8 mouse cellular contexts compared by ENCODE assay signal in genomic region chr5:120647814-120648491, GRCm38 (mm10). TPM values are rescaled to one million over a fixed set of nuclear protein-coding genes. Genes with fewer than 3 reads are reported as not detected.
DNase-seq lines count a peak whose midpoint lies in the region; ATAC-seq and TF ChIP-seq lines count a peak whose summit lies in the region.

No protein-coding gene starts in this region.

- TF ChIP-seq POLR2A in lung, adult 2 months (IDR thresholded peaks at IDR 0.05; ENCODE audit: borderline replicate concordance, extremely low read depth, low read depth, low read length) = no peak
- TF ChIP-seq POLR2A in heart, adult 2 months (IDR thresholded peaks at IDR 0.05; ENCODE audit: insufficient read depth, low read depth, low read length) = no peak

- 0 out of 2 replicates have a peak, but pooled peaks have one; percentile 4 for TF ChIP-seq CTCF in lung, embryonic 14.5 days (IDR thresholded peaks at IDR 0.05; ENCODE audit: low read depth)
- no peak for TF ChIP-seq CTCF in lung, adult 2 months (IDR thresholded peaks at IDR 0.05; ENCODE audit: insufficient read depth, low read length)
- peak; percentile 36 for TF ChIP-seq CTCF in stomach, postnatal 0 days (IDR thresholded peaks at IDR 0.05; ENCODE audit: low read depth)
- TF ChIP-seq CTCF in heart, adult 2 months (IDR thresholded peaks at IDR 0.05) = no peak

- no peaks in the 10 kb centered on the region for H3K9me3 ChIP-seq in forebrain, embryonic 15.5 days
- no peaks in the 10 kb centered on the region for H3K9me3 ChIP-seq in forebrain, embryonic 16.5 days (ENCODE audit: control insufficient read depth, low read length)
- H3K9me3 ChIP-seq in lung, embryonic 14.5 days (ENCODE audit: low read depth, low read length) = no peaks in the 10 kb centered on the region
- no peaks in the 10 kb centered on the region for H3K9me3 ChIP-seq in kidney, embryonic 16.5 days (ENCODE audit: low read length)
- no peaks in the 10 kb centered on the region for H3K9me3 ChIP-seq in stomach, postnatal 0 days (ENCODE audit: control insufficient read depth, low read length)

- intact Hi-C loops in heart, adult 2 months (cut with DNase I) = no loop called here

- peak overlapping the region; percentile 41 for H3K4me2 ChIP-seq in forebrain, embryonic 15.5 days (replicated peaks)
- H3K4me2 ChIP-seq in forebrain, embryonic 16.5 days (ENCODE audit: low read length) = no peak overlapping the region
- peak overlapping the region; percentile 57 for H3K4me2 ChIP-seq in lung, embryonic 14.5 days
- peak overlapping the region; percentile 63; the same call in 1 of the 2 replicates for H3K4me2 ChIP-seq in kidney, embryonic 16.5 days (replicated peaks; ENCODE audit: low read depth, low read length)
- H3K4me2 ChIP-seq in stomach, postnatal 0 days (replicated peaks; ENCODE audit: low read depth) = peak overlapping the region; percentile 54

- WGBS in forebrain, embryonic 15.5 days = 33% methylated on average over 12 of the region's 12 CpGs
- WGBS in forebrain, embryonic 16.5 days = 37% methylated on average over 12 of the region's 12 CpGs
- 30% methylated on average over 12 of the region's 12 CpGs for WGBS in lung, embryonic 14.5 days
- 24% methylated on average over 12 of the region's 12 CpGs for WGBS in lung, adult 2 months
- 23% methylated on average over 12 of the region's 12 CpGs for WGBS in kidney, embryonic 16.5 days
- WGBS in stomach, postnatal 0 days = 28% methylated on average over 12 of the region's 12 CpGs
- 21% methylated on average over 12 of the region's 12 CpGs for WGBS in heart, adult 2 months

- ATAC-seq in forebrain, embryonic 15.5 days (replicated peaks) = no peak
- ATAC-seq in forebrain, embryonic 16.5 days = no peak
- no peak for ATAC-seq in lung, embryonic 14.5 days (ENCODE audit: insufficient read depth)
- ATAC-seq in kidney, embryonic 16.5 days (ENCODE audit: low FRiP score, low TSS enrichment) = no peak
- ATAC-seq in stomach, postnatal 0 days (ENCODE audit: low FRiP score, low TSS enrichment) = no peak; the same call in 1 of the 2 replicates

- DNase-seq in lung, embryonic 14.5 days = no peak
- no peak for DNase-seq in lung, adult 2 months
- no peak for DNase-seq in stomach, postnatal 0 days (ENCODE audit: low spot score)
- no peak for DNase-seq in urinary bladder, postnatal 25 days (ENCODE audit: low spot score)
- no peak for DNase-seq in heart, adult 2 months

- peak overlapping the region; percentile 25; the same call in 1 of the 2 replicates for H3K9ac ChIP-seq in forebrain, embryonic 15.5 days (replicated peaks)
- H3K9ac ChIP-seq in forebrain, embryonic 16.5 days (replicated peaks; ENCODE audit: low read depth, low read length) = no peak overlapping the region
- no peak overlapping the region for H3K9ac ChIP-seq in lung, embryonic 14.5 days
- no peak overlapping the region for H3K9ac ChIP-seq in kidney, embryonic 16.5 days (replicated peaks; ENCODE audit: low read length)
- no peak overlapping the region for H3K9ac ChIP-seq in stomach, postnatal 0 days (ENCODE audit: low read length)
- H3K9ac ChIP-seq in heart, adult 2 months (ENCODE audit: low read depth, low read length) = no peak overlapping the region

- H3K36me3 ChIP-seq in forebrain, embryonic 15.5 days = no peaks in the 10 kb centered on the region
- H3K36me3 ChIP-seq in forebrain, embryonic 16.5 days (ENCODE audit: control insufficient read depth, insufficient read depth) = no peaks in the 10 kb centered on the region
- H3K36me3 ChIP-seq in lung, embryonic 14.5 days (ENCODE audit: insufficient read depth) = no peaks in the 10 kb centered on the region
- H3K36me3 ChIP-seq in kidney, embryonic 16.5 days (ENCODE audit: insufficient read depth, low read length) = no peaks in the 10 kb centered on the region
- no peaks in the 10 kb centered on the region for H3K36me3 ChIP-seq in stomach, postnatal 0 days (ENCODE audit: control insufficient read depth, insufficient read depth, low read length)
- H3K36me3 ChIP-seq in heart, adult 2 months (ENCODE audit: control insufficient read depth, insufficient read depth, low read length) = no peaks in the 10 kb centered on the region

- TF ChIP-seq EP300 in stomach, postnatal 0 days (optimal IDR thresholded peaks at IDR 0.05) = no peak
- no peak for TF ChIP-seq EP300 in heart, adult 2 months (IDR thresholded peaks at IDR 0.05; ENCODE audit: insufficient read depth, low read depth, low read length)

- H3K27me3 ChIP-seq in forebrain, embryonic 15.5 days = peaks cover 29% of the 10 kb centered on the region
- peaks cover 24% of the 10 kb centered on the region for H3K27me3 ChIP-seq in forebrain, embryonic 16.5 days (replicated peaks; ENCODE audit: control insufficient read depth, insufficient read depth, low read length)
- H3K27me3 ChIP-seq in lung, embryonic 14.5 days (ENCODE audit: insufficient read depth, low read length) = peaks cover 30% of the 10 kb centered on the region
- H3K27me3 ChIP-seq in kidney, embryonic 16.5 days (ENCODE audit: insufficient read depth, low read length) = peaks cover 26% of the 10 kb centered on the region
- H3K27me3 ChIP-seq in stomach, postnatal 0 days (ENCODE audit: control insufficient read depth, insufficient read depth, low read length) = 0 out of 2 replicates have a peak, but pooled peaks cover 3% of the 10 kb centered on the region
- peaks cover 4% of the 10 kb centered on the region for H3K27me3 ChIP-seq in heart, adult 2 months (ENCODE audit: control insufficient read depth, insufficient read depth, low read length)

- no peak overlapping the region for H3K4me3 ChIP-seq in forebrain, embryonic 15.5 days
- no peak overlapping the region for H3K4me3 ChIP-seq in forebrain, embryonic 16.5 days (replicated peaks; ENCODE audit: low read length)
- peak overlapping the region; percentile 28; the same call in 1 of the 2 replicates for H3K4me3 ChIP-seq in lung, embryonic 14.5 days (ENCODE audit: low read depth, low read length)
- no peak overlapping the region for H3K4me3 ChIP-seq in lung, adult 2 months (replicated peaks; ENCODE audit: extremely low read depth, low read depth, low read length)
- H3K4me3 ChIP-seq in kidney, embryonic 16.5 days (ENCODE audit: low read length) = no peak overlapping the region; the same call in 1 of the 2 replicates
- no peak overlapping the region for H3K4me3 ChIP-seq in stomach, postnatal 0 days (ENCODE audit: low read depth, low read length)
- no peak overlapping the region for H3K4me3 ChIP-seq in heart, adult 2 months

- H3K79me2 ChIP-seq in heart, adult 2 months (replicated peaks; ENCODE audit: control insufficient read depth, insufficient read depth, low read length) = no peaks in the 10 kb centered on the region

- H3K27ac ChIP-seq in forebrain, embryonic 15.5 days (replicated peaks) = no peak overlapping the region
- no peak overlapping the region for H3K27ac ChIP-seq in forebrain, embryonic 16.5 days (ENCODE audit: low read length)
- no peak overlapping the region for H3K27ac ChIP-seq in lung, embryonic 14.5 days (ENCODE audit: low read depth)
- no peak overlapping the region for H3K27ac ChIP-seq in kidney, embryonic 16.5 days (ENCODE audit: low read length)
- no peak overlapping the region for H3K27ac ChIP-seq in stomach, postnatal 0 days (replicated peaks)
- no peak overlapping the region for H3K27ac ChIP-seq in heart, adult 2 months

- H3K4me1 ChIP-seq in forebrain, embryonic 15.5 days = peaks cover 20% of the 10 kb centered on the region
- H3K4me1 ChIP-seq in forebrain, embryonic 16.5 days (replicated peaks; ENCODE audit: control insufficient read depth, insufficient read depth, low read length) = peaks cover 13% of the 10 kb centered on the region
- H3K4me1 ChIP-seq in lung, embryonic 14.5 days (ENCODE audit: insufficient read depth) = peaks cover 3% of the 10 kb centered on the region; the same call in 1 of the 2 replicates
- H3K4me1 ChIP-seq in lung, adult 2 months (ENCODE audit: control insufficient read depth, insufficient read depth, low read length) = peaks cover 2% of the 10 kb centered on the region; the same call in 1 of the 2 replicates
- H3K4me1 ChIP-seq in kidney, embryonic 16.5 days (ENCODE audit: insufficient read depth, low read length) = peaks cover 16% of the 10 kb centered on the region
- H3K4me1 ChIP-seq in stomach, postnatal 0 days (replicated peaks; ENCODE audit: control insufficient read depth, insufficient read depth) = 0 out of 2 replicates have a peak, but pooled peaks cover 2% of the 10 kb centered on the region
- 0 out of 2 replicates have a peak, but pooled peaks cover 1% of the 10 kb centered on the region for H3K4me1 ChIP-seq in heart, adult 2 months (ENCODE audit: control insufficient read depth, insufficient read depth, low read length)

RNA-seq across cellular contexts. Expression of gene Rasal1, which starts 0.7 kb away (rescaled TPM):
- polyA plus RNA-seq in forebrain, embryonic 15.5 days (2015; fragmentation: Nextera tagmentation; extraction: Ambion mirVana) = 2.7 and 4.2 TPM in 2 replicates
- polyA plus RNA-seq in forebrain, embryonic 16.5 days (2015; fragmentation: Nextera tagmentation; extraction: Ambion mirVana) = 5.3 and 6.3 TPM in 2 replicates
- 0.15 TPM in 1 of 2 replicates, not detected in the other for polyA plus RNA-seq in lung, embryonic 14.5 days (2014; fragmentation: Nextera tagmentation; extraction: Ambion mirVana)
- 0.80 and 1.6 TPM in 2 replicates for polyA plus RNA-seq in lung, adult 2 months (2012; rRNA removed)
- polyA plus RNA-seq in kidney, embryonic 16.5 days (2015; fragmentation: Nextera tagmentation; extraction: Ambion mirVana) = 0.66 and 0.70 TPM in 2 replicates
- polyA plus RNA-seq in stomach, postnatal 0 days (2015; fragmentation: Nextera tagmentation; extraction: Ambion mirVana) = 0.08 and 0.44 TPM in 2 replicates
- total RNA-seq in heart, adult 2 months (2021) = not detected
- polyA plus RNA-seq in heart, adult 2 months (2012; rRNA removed) = 0.06 and 0.33 TPM in 2 replicates

RNA-seq across cellular contexts. Expression of gene Cfap73, which starts 13.9 kb away (rescaled TPM):
- 0.47 and 1.2 TPM in 2 replicates for polyA plus RNA-seq in forebrain, embryonic 15.5 days (2015; fragmentation: Nextera tagmentation; extraction: Ambion mirVana)
- polyA plus RNA-seq in forebrain, embryonic 16.5 days (2015; fragmentation: Nextera tagmentation; extraction: Ambion mirVana) = 0.39 and 0.46 TPM in 2 replicates
- polyA plus RNA-seq in lung, embryonic 14.5 days (2014; fragmentation: Nextera tagmentation; extraction: Ambion mirVana) = not detected in 2 replicates
- 1.6 TPM in 2 replicates for polyA plus RNA-seq in lung, adult 2 months (2012; rRNA removed)
- not detected in 2 replicates for polyA plus RNA-seq in kidney, embryonic 16.5 days (2015; fragmentation: Nextera tagmentation; extraction: Ambion mirVana)
- 0.10 TPM in 1 of 2 replicates, not detected in the other for polyA plus RNA-seq in stomach, postnatal 0 days (2015; fragmentation: Nextera tagmentation; extraction: Ambion mirVana)
- not detected for total RNA-seq in heart, adult 2 months (2021)
- polyA plus RNA-seq in heart, adult 2 months (2012; rRNA removed) = 0.16 TPM in 1 of 2 replicates, not detected in the other

RNA-seq across cellular contexts. Expression of gene Ddx54, which starts 35.4 kb away (rescaled TPM):
- polyA plus RNA-seq in forebrain, embryonic 15.5 days (2015; fragmentation: Nextera tagmentation; extraction: Ambion mirVana) = 46.9 and 49.0 TPM in 2 replicates
- 49.2 and 49.3 TPM in 2 replicates for polyA plus RNA-seq in forebrain, embryonic 16.5 days (2015; fragmentation: Nextera tagmentation; extraction: Ambion mirVana)
- polyA plus RNA-seq in lung, embryonic 14.5 days (2014; fragmentation: Nextera tagmentation; extraction: Ambion mirVana) = 31.5 and 37.2 TPM in 2 replicates
- 37.2 and 39.2 TPM in 2 replicates for polyA plus RNA-seq in lung, adult 2 months (2012; rRNA removed)
- polyA plus RNA-seq in kidney, embryonic 16.5 days (2015; fragmentation: Nextera tagmentation; extraction: Ambion mirVana) = 53.7 and 54.8 TPM in 2 replicates
- polyA plus RNA-seq in stomach, postnatal 0 days (2015; fragmentation: Nextera tagmentation; extraction: Ambion mirVana) = 22.5 and 23.0 TPM in 2 replicates
- 10 to 100 TPM; 21.4 to 22.5 TPM for total RNA-seq in heart, adult 2 months (2021)
- polyA plus RNA-seq in heart, adult 2 months (2012; rRNA removed) = 16.2 and 18.2 TPM in 2 replicates

RNA-seq across cellular contexts. Expression of gene Rita1, which starts 35.6 kb away (rescaled TPM):
- 22.4 and 23.0 TPM in 2 replicates for polyA plus RNA-seq in forebrain, embryonic 15.5 days (2015; fragmentation: Nextera tagmentation; extraction: Ambion mirVana)
- polyA plus RNA-seq in forebrain, embryonic 16.5 days (2015; fragmentation: Nextera tagmentation; extraction: Ambion mirVana) = 21.2 and 26.9 TPM in 2 replicates
- 7.2 and 9.5 TPM in 2 replicates for polyA plus RNA-seq in lung, embryonic 14.5 days (2014; fragmentation: Nextera tagmentation; extraction: Ambion mirVana)
- polyA plus RNA-seq in lung, adult 2 months (2012; rRNA removed) = 15.7 and 15.8 TPM in 2 replicates
- 18.0 and 18.4 TPM in 2 replicates for polyA plus RNA-seq in kidney, embryonic 16.5 days (2015; fragmentation: Nextera tagmentation; extraction: Ambion mirVana)
- polyA plus RNA-seq in stomach, postnatal 0 days (2015; fragmentation: Nextera tagmentation; extraction: Ambion mirVana) = 12.1 TPM in 2 replicates
- total RNA-seq in heart, adult 2 months (2021) = 10 to 100 TPM; 14.2 to 16.0 TPM
- 15.3 and 21.7 TPM in 2 replicates for polyA plus RNA-seq in heart, adult 2 months (2012; rRNA removed)

RNA-seq across cellular contexts. Expression of gene Iqcd, which starts 59.1 kb away (rescaled TPM):
- polyA plus RNA-seq in forebrain, embryonic 15.5 days (2015; fragmentation: Nextera tagmentation; extraction: Ambion mirVana) = 1.5 and 2.1 TPM in 2 replicates
- 0.98 and 1.0 TPM in 2 replicates for polyA plus RNA-seq in forebrain, embryonic 16.5 days (2015; fragmentation: Nextera tagmentation; extraction: Ambion mirVana)
- polyA plus RNA-seq in lung, embryonic 14.5 days (2014; fragmentation: Nextera tagmentation; extraction: Ambion mirVana) = 0.35 and 0.37 TPM in 2 replicates
- 2.0 and 2.4 TPM in 2 replicates for polyA plus RNA-seq in lung, adult 2 months (2012; rRNA removed)
- polyA plus RNA-seq in kidney, embryonic 16.5 days (2015; fragmentation: Nextera tagmentation; extraction: Ambion mirVana) = 1.5 TPM in 2 replicates
- 0.25 and 0.36 TPM in 2 replicates for polyA plus RNA-seq in stomach, postnatal 0 days (2015; fragmentation: Nextera tagmentation; extraction: Ambion mirVana)
- total RNA-seq in heart, adult 2 months (2021) = not detected
- 0.14 and 0.20 TPM in 2 replicates for polyA plus RNA-seq in heart, adult 2 months (2012; rRNA removed)

Comparison
In these comparisons a context has a peak if more than half of its experiments do, and no peak if none do; other contexts are left out.
1. CTCF ChIP-seq: peak in lung, embryonic 14.5 days (single experiment) and stomach, postnatal 0 days (single experiment); none in lung, adult 2 months (single experiment) and heart, adult 2 months (single experiment).